Mouse (Mus musculus): ENCODE data around the gene Dlk2. TPM values are rescaled to one million over a fixed set of nuclear protein-coding genes. Genes with fewer than 3 reads are reported as not detected.
A peak's percentile ranks its signal among the peaks of the same experiment; 100 is the strongest.

Gene Dlk2
- polyA plus RNA-seq, 1 experiment from 2014 or later, result 1.3 TPM

DNA sequence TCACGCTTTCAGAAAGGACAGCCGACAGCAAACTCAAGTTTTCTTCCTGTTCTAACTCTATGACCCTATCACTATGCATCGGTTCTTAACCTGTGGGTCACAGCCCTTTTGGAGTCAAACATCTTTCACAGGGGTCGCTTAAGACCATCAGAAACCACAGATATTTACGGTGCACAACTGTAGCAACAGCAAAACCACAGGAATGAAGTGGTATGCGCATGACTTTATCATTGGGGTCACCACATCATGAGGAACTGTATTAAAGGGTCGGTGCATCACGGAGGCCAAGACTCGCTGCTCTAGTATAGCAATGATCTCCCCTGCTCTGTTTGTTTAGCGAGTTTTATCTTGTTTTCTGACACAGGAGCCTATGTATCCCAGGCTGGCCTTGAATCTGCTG is 18.6 kb downstream of the Dlk2 start:
- no peak overlapping the region for H3K4me3 ChIP-seq (ENCODE audit: low read depth, low read length)
- no peak for DNase-seq (ENCODE audit: low spot score)
- H3K4me1 ChIP-seq (replicated peaks; ENCODE audit: control insufficient read depth, insufficient read depth, low read length), result no peaks in the 10 kb centered on the region
- H3K27ac ChIP-seq (ENCODE audit: low read depth, low read length), result no peak overlapping the region
- H3K36me3 ChIP-seq (ENCODE audit: control insufficient read depth, insufficient read depth, low read length), result no peaks in the 10 kb centered on the region
- no peaks in the 10 kb centered on the region for H3K9me3 ChIP-seq (ENCODE audit: control insufficient read depth, low read length)
- no peak for ATAC-seq (ENCODE audit: low FRiP score)
- no peaks in the 10 kb centered on the region for H3K27me3 ChIP-seq (ENCODE audit: control insufficient read depth, insufficient read depth, low read length)
- no peak overlapping the region for H3K9ac ChIP-seq (ENCODE audit: low read depth, low read length)
- WGBS, result 91% methylated on average over 10 of the region's 10 CpGs
- H3K4me2 ChIP-seq (replicated peaks; ENCODE audit: low read depth, low read length), result no peak overlapping the region

DNA sequence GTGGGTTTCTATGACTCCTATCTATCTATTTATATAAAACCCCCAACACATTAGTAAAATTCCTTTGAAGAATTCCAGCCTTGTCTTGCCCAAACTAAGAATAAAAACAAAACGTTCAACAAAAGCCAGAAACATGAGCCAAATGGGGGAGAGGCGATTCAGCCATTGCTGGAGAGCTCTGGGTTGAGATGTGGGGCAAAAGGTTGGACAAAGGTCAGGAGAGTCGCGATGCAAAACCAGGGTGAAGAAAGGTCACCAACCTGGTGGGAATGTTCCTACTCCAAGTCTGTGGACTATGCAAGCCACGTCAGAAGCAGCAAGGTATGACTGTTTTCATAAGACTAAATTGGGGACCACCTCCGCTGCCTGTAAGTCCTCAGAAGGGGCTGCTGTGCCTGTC is 23.3 kb downstream of the Dlk2 start:
- WGBS, result 73% methylated on average over 6 of the region's 6 CpGs
- no peak for ATAC-seq (ENCODE audit: low FRiP score)
- no peak for DNase-seq (ENCODE audit: low spot score)

DNA sequence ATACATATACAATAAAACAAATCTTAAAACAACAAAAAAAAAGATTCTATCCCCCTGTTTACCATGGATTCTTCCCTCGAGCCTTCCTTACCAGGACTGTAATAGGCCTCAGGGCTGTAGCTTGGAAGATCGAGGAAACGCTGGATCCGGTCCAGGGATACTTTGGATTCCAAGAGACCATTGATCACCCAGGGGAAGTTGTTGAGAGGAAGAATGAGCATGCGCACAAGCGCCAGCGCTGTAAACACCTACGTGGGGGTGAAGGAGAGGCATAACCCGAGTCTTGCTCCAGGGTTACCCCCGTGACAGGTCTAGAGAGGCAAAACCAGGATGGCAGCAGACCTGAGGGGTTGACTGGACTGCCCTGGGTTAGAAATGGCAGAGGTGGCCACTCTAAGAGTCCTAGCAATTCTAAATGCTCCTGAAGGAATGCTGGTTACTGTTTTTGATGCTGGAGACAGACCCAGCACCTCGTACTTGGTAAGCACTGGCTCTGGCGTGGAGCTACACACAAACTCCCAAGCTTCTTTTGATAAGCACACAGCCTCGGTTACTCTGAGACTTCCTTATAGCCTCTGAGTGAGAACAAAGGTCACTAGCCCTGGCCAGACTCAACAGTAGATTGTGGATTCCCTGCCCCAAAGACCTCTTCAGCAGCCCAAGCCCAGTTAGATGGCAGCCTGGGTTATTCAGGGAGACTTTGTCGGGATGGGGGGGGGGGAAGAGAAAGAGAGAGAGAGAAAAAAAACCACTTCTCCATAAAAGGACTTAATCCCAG is 25.0 kb downstream of the Dlk2 start:
- H3K9me3 ChIP-seq (ENCODE audit: control insufficient read depth, low read length), result no peaks in the 10 kb centered on the region
- no peak for DNase-seq (ENCODE audit: low spot score)
- no peaks in the 10 kb centered on the region for H3K4me1 ChIP-seq (replicated peaks; ENCODE audit: control insufficient read depth, insufficient read depth, low read length)
- ATAC-seq (ENCODE audit: low FRiP score), result no peak
- WGBS, result 91% methylated on average over 14 of the region's 14 CpGs
- peaks cover 5% of the 10 kb centered on the region; the same call in 1 of the 2 replicates for H3K36me3 ChIP-seq (ENCODE audit: control insufficient read depth, insufficient read depth, low read length)
- H3K4me3 ChIP-seq (ENCODE audit: low read depth, low read length), result no peak overlapping the region
- no peak overlapping the region for H3K27ac ChIP-seq (ENCODE audit: low read depth, low read length)
- no peak overlapping the region for H3K9ac ChIP-seq (ENCODE audit: low read depth, low read length)
- H3K4me2 ChIP-seq (replicated peaks; ENCODE audit: low read depth, low read length), result no peak overlapping the region
- H3K27me3 ChIP-seq (ENCODE audit: control insufficient read depth, insufficient read depth, low read length), result no peaks in the 10 kb centered on the region; the same call in 1 of the 2 replicates

More for the DNA sequence above, 23.3 kb downstream of the Dlk2 start:
- H3K4me1 ChIP-seq (replicated peaks; ENCODE audit: control insufficient read depth, insufficient read depth, low read length), result no peaks in the 10 kb centered on the region
- H3K4me3 ChIP-seq (ENCODE audit: low read depth, low read length), result no peak overlapping the region
- H3K4me2 ChIP-seq (replicated peaks; ENCODE audit: low read depth, low read length), result no peak overlapping the region
- no peaks in the 10 kb centered on the region for H3K9me3 ChIP-seq (ENCODE audit: control insufficient read depth, low read length)
- no peaks in the 10 kb centered on the region; the same call in 1 of the 2 replicates for H3K27me3 ChIP-seq (ENCODE audit: control insufficient read depth, insufficient read depth, low read length)
- no peak overlapping the region for H3K9ac ChIP-seq (ENCODE audit: low read depth, low read length)
- no peak overlapping the region for H3K27ac ChIP-seq (ENCODE audit: low read depth, low read length)
- peaks cover 5% of the 10 kb centered on the region; the same call in 1 of the 2 replicates for H3K36me3 ChIP-seq (ENCODE audit: control insufficient read depth, insufficient read depth, low read length)

DNA sequence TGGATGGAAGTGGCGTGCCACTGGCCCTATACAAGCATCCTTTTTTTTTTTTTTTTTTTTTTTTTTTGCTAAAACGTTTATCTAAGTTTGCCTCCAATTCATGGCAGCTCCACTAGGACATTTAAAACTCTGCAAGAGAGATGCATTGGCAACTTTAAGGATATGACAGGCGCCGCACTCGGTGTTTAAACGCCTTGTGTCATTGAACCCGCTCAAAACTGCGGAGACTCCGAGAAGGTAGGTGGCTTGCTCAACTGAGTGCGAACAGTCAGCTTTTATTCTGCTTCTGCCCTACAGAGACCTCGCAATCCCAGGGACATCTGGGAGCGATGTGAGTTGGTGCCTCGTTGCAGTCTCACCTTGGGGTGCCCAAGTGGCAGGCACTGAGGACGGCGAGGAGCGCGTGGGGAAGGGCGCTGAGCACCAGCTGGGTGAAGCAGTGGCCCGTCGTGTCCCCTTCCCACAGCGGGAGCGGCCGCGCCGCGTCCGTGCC is 30.2 kb downstream of the Dlk2 start:
- Histone ChIP-seq H3K4me3 (ENCODE audit: low read depth, low read length) (peak overlapping the region; percentile 67), H3K27me3 (ENCODE audit: control insufficient read depth, insufficient read depth, low read length) (no peaks in the 10 kb centered on the region; the same call in 1 of the 2 replicates), H3K4me1 (replicated peaks; ENCODE audit: control insufficient read depth, insufficient read depth, low read length) (no peaks in the 10 kb centered on the region), H3K36me3 (ENCODE audit: control insufficient read depth, insufficient read depth, low read length) (no peaks in the 10 kb centered on the region), H3K9ac (ENCODE audit: low read depth, low read length) (peak overlapping the region; percentile 88), H3K4me2 (replicated peaks; ENCODE audit: low read depth, low read length) (peak overlapping the region; percentile 87), H3K9me3 (ENCODE audit: control insufficient read depth, low read length) (no peaks in the 10 kb centered on the region), H3K27ac (ENCODE audit: low read depth, low read length) (peak overlapping the region; percentile 91)
- DNase-seq (ENCODE audit: low spot score) (no peak), ATAC-seq (ENCODE audit: low FRiP score) (no peak)
- 7% methylated on average over 20 of the region's 27 CpGs for WGBS

DNA sequence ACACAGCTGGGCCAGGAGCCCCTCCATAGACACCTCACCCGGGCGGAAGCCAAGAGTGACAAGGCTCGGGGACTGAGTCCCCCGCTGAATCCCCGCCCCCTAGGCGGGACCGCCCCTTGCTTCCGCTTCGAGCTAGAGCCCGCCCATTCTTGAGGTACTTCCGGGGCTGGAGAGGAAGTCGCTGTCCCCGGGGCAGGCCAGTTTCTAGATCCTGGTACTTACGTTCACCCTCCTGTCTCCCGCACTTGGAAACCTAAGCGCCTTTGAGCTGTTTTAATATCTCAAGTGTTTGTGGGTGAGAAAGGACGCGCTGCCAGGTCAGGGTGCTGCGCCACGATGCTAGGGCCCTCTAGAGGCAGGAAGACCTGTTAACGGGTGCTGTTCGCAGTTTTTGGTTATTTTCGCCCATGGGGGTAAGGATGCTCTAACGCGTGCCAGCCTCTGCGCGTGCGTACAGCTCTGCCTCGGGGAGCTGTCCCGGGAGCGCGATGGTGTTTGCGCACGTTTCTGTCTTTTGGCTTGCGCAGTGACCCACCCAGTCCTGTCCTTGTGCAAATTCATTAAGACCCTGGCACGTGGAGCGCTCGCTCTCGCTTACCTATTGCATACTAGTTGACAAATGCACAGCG is 30.8 kb downstream of the Dlk2 start, which contains the start of gene Abcc10:
Gene Abcc10 (minus strand): TSS at position 447 of the 629 bp plus-strand sequence.
- Histone ChIP-seq H3K4me2 (replicated peaks; ENCODE audit: low read depth, low read length) (peak within 1 kb of the TSS; percentile 87), H3K27ac (ENCODE audit: low read depth, low read length) (peak within 1 kb of the TSS; percentile 91), H3K9me3 (ENCODE audit: control insufficient read depth, low read length) (no peaks in the 10 kb centered on the region), H3K27me3 (ENCODE audit: control insufficient read depth, insufficient read depth, low read length) (no peaks in the 10 kb centered on the region; the same call in 1 of the 2 replicates), H3K9ac (ENCODE audit: low read depth, low read length) (peak within 1 kb of the TSS; percentile 88), H3K36me3 (ENCODE audit: control insufficient read depth, insufficient read depth, low read length) (no peaks in the 10 kb centered on the region), H3K4me3 (ENCODE audit: low read depth, low read length) (peak within 1 kb of the TSS; percentile 67), H3K4me1 (replicated peaks; ENCODE audit: control insufficient read depth, insufficient read depth, low read length) (no peaks in the 10 kb centered on the region)
- peak; percentile 99 for DNase-seq (ENCODE audit: low spot score)
- WGBS, result under 1% methylated on average over 38 of the region's 40 CpGs
- ATAC-seq (ENCODE audit: low FRiP score), result peak; percentile 98

DNA sequence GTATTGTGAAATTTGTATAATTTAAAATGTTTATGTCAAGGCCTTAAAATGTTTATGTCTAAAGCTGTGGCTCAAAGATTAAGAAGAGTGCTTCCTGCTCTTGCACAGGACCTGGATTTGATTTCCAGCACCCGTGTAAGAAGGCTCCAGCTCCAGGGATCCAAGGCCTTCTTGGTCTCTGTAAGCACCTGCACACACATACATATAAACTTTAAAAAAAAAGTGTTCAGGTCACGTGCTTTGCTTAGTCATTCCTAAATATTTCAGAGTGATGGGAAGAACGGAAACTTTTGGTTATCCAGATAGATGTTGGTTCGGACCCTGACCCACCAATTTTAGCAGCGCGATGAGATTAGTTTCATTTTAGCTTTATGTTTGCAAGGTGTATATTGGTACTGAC is 31.5 kb downstream of the Dlk2 start:
- Histone ChIP-seq H3K36me3 (ENCODE audit: control insufficient read depth, insufficient read depth, low read length) (no peaks in the 10 kb centered on the region), H3K27me3 (ENCODE audit: control insufficient read depth, insufficient read depth, low read length) (no peaks in the 10 kb centered on the region; the same call in 1 of the 2 replicates), H3K9me3 (ENCODE audit: control insufficient read depth, low read length) (no peaks in the 10 kb centered on the region), H3K9ac (ENCODE audit: low read depth, low read length) (peak overlapping the region; percentile 49), H3K4me2 (replicated peaks; ENCODE audit: low read depth, low read length) (peak overlapping the region; percentile 87), H3K4me1 (replicated peaks; ENCODE audit: control insufficient read depth, insufficient read depth, low read length) (no peaks in the 10 kb centered on the region), H3K4me3 (ENCODE audit: low read depth, low read length) (peak overlapping the region; percentile 67; the same call in 1 of the 2 replicates), H3K27ac (ENCODE audit: low read depth, low read length) (peak overlapping the region; percentile 91; the same call in 1 of the 2 replicates)
- ATAC-seq (ENCODE audit: low FRiP score) (no peak), DNase-seq (ENCODE audit: low spot score) (no peak)
- WGBS, result 76% methylated on average over 6 of the region's 6 CpGs

DNA sequence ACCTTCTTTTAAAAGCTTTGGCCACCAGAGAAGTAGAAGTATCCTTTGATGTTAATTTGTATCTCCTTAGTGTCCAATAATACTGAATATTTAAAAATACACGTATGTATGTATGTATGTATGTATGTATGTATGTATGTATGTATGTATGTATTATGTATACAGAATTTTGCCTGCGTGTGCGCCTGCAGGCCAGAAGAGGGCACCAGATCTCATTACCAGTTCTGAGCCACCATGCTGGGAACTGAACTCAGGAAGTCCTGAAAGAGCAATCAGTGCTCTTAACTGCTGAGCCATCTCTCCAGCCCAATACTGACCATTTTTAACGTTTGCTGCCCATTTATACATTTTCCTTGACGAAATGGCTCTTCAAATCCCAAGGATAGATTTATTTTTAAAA is 39.3 kb downstream of the Dlk2 start:
- DNase-seq (ENCODE audit: low spot score) (peak; percentile 26), ATAC-seq (ENCODE audit: low FRiP score) (no peak)
- Histone ChIP-seq H3K27me3 (ENCODE audit: control insufficient read depth, insufficient read depth, low read length) (no peaks in the 10 kb centered on the region), H3K4me1 (replicated peaks; ENCODE audit: control insufficient read depth, insufficient read depth, low read length) (no peaks in the 10 kb centered on the region), H3K9me3 (ENCODE audit: control insufficient read depth, low read length) (no peaks in the 10 kb centered on the region), H3K36me3 (ENCODE audit: control insufficient read depth, insufficient read depth, low read length) (no peaks in the 10 kb centered on the region), H3K9ac (ENCODE audit: low read depth, low read length) (no peak overlapping the region), H3K27ac (ENCODE audit: low read depth, low read length) (no peak overlapping the region), H3K4me2 (replicated peaks; ENCODE audit: low read depth, low read length) (no peak overlapping the region), H3K4me3 (ENCODE audit: low read depth, low read length) (no peak overlapping the region)
- 17% methylated on average over 5 of the region's 5 CpGs for WGBS

DNA sequence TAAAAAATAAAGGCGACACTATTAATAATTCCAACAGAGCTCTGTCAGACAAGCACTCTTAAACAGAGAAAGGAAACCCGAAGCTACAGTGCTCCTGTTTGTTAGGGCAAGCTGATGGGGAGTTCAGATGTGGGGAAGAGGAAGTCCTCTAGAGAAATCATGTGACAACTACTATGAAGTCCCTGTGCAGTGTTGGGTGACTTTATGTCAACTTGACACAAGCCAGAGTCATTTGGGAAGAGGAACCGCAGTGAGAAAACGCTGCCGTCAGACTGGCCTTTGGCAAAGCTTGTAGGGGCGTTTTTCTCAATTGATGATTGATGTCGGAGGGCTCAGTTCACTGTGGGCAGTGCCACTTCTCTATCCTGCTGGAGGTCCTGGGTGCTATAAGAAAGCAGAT is 44.0 kb downstream of the Dlk2 start:
- ATAC-seq (ENCODE audit: low FRiP score) (no peak), DNase-seq (ENCODE audit: low spot score) (no peak)
- Histone ChIP-seq H3K4me3 (ENCODE audit: low read depth, low read length) (no peak overlapping the region), H3K27ac (ENCODE audit: low read depth, low read length) (no peak overlapping the region), H3K9me3 (ENCODE audit: control insufficient read depth, low read length) (0 out of 2 replicates have a peak, but pooled peaks cover 4% of the 10 kb centered on the region), H3K9ac (ENCODE audit: low read depth, low read length) (no peak overlapping the region), H3K36me3 (ENCODE audit: control insufficient read depth, insufficient read depth, low read length) (no peaks in the 10 kb centered on the region), H3K4me1 (replicated peaks; ENCODE audit: control insufficient read depth, insufficient read depth, low read length) (no peaks in the 10 kb centered on the region), H3K27me3 (ENCODE audit: control insufficient read depth, insufficient read depth, low read length) (no peaks in the 10 kb centered on the region), H3K4me2 (replicated peaks; ENCODE audit: low read depth, low read length) (no peak overlapping the region)
- 84% methylated on average over 7 of the region's 7 CpGs for WGBS

Measured in hindbrain, embryonic 11.5 days (tissue).